Mouse (Mus musculus) hindbrain, postnatal 0 days (tissue): ENCODE measurements around the gene Tpm4. TPM values are rescaled to one million over a fixed set of nuclear protein-coding genes. Genes with fewer than 3 reads are reported as not detected.

ENCODE experiments used
- ATAC-seq: fragments of 200-750 bp; cut with Nextera tagmentation; 2 replicates; pipeline ENCODE4 v1.8.0; 2017; ENCODE audit warnings: mild to moderate bottlenecking, moderate TSS enrichment, moderate library complexity
- DNase-seq: peaks from one replicate; pipeline ENCODE4 v3.0.0-alpha.2; 2015; ENCODE audit warnings: low spot score
- H3K27ac ChIP-seq: fragments of 300-500 bp; sonication (generic); 2 replicates; pipeline ENCODE4 v1.5.1; 2014; ENCODE audit warnings: mild to moderate bottlenecking
- H3K27me3 ChIP-seq: fragments of 300-500 bp; sonication (generic); 2 replicates; pipeline ENCODE4 v1.6.1; 2014; ENCODE audit warnings: low read length, mixed read lengths; ENCODE audit not compliant: insufficient read depth
- H3K36me3 ChIP-seq: fragments of 300-500 bp; sonication (generic); 2 replicates; pipeline ENCODE4 v1.6.1; 2014; ENCODE audit warnings: low read length, mixed read lengths; ENCODE audit not compliant: insufficient read depth
- H3K4me1 ChIP-seq: fragments of 300-500 bp; sonication (generic); 2 replicates; pipeline ENCODE4 v1.6.1; 2014; ENCODE audit warnings: antibody characterized with exemption, low read length, mixed read lengths; ENCODE audit not compliant: insufficient read depth
- H3K4me2 ChIP-seq: fragments of 300-500 bp; sonication (generic); 2 replicates; pipeline ENCODE4 v1.6.1; 2014; ENCODE audit warnings: low read depth, mild to moderate bottlenecking, low read length, moderate library complexity, mixed read lengths
- H3K4me3 ChIP-seq: fragments of 300-500 bp; sonication (generic); 2 replicates; pipeline ENCODE4 v1.5.1; 2014; ENCODE audit warnings: low read length
- H3K9ac ChIP-seq: fragments of 300-500 bp; sonication (generic); replicated peaks from 2 replicates; pipeline ENCODE4 v1.6.1; 2014; ENCODE audit warnings: mild to moderate bottlenecking, low read length, moderate library complexity, mixed read lengths
- H3K9me3 ChIP-seq: fragments of 300-500 bp; sonication (generic); 2 replicates; pipeline ENCODE4 v1.6.1; 2016; ENCODE audit warnings: low read length, mixed read lengths
- CTCF ChIP-seq: IDR thresholded peaks from 2 replicates; pipeline ENCODE4 v1.5.1; 2016; ENCODE audit warnings: antibody characterized with exemption, control low read depth, low read depth
- WGBS: fragments of 180-500 bp; shearing (Covaris S2); extraction: QIAGEN DNeasy Blood & Tissue Kit; methylation state at CpG from one replicate; pipeline ENCODE4 v1.1.7; 2014; 5-methylcytosine and 5-hydroxymethylcytosine counted together
- polyA plus RNA-seq: library from polyadenylated mRNA; unstranded; fragments of >200 nt; fragmentation: Nextera tagmentation; extraction: Ambion mirVana; gene quantifications from 2 replicates; pipeline ENCODE4 v1.2.1, GENCODE M21; 2015
- total RNA-seq: library from RNA; depleted of rRNA; stranded (reverse); fragments of >200 nt; gene quantifications from 2 replicates; pipeline ENCODE4 v1.2.3, GENCODE M21; 2014

Tpm4 gene
- total and polyA plus RNA-seq, 2 experiments from 2014 or later, result 83.2 to 124 TPM

DNA sequence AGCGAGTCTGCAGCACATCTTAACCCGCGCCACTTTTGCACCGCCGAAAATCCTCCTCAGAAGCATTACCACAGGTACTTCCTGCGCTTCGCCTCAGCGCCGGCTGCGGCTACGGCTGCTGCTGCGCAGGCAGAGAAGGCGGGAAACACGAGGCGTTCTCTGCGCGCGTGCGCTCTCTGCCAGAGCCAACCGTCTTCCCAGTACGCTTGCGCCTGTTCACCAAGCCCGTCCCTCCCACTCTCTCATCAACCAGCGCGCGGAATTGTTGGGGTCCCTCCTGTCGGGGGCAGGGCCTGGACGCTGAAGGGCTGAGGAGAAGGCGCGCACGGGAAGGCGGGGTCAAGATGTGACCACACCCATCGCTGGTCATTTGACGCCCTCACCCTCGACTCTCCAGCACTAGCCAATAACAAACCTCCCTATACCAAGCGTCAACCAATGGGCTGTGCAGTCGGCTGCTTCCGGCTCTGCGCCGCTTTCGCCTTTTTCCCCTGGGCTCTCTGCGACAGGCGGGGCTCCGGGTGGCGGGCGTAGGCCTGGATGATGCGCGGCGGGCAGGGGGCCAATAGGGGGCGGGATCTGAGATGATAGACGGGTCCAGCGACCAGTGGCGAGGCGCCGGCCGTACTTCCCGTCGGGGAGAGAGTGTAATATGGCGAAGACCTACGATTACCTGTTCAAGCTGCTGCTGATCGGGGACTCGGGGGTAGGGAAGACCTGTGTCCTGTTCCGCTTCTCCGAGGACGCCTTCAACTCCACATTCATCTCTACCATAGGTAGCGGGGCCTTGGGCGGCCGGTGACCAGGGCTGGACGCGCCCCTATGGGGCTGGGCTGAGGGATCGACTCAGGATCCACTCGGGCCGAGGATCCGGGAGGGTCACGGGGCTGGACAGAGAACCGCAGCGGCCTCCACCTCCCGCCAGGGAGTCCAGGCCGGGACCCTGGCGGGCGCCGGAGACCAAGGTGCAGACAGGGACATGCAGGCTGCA, 26.2 kb downstream of the Tpm4 start, which contains the start of gene Rab8a:
TSS of gene Rab8a (plus strand) at position 494 of the 991 bp plus-strand sequence.
- no peaks in the 10 kb centered on the region for H3K9me3 ChIP-seq
- WGBS, result under 1% methylated on average over 82 of the region's 82 CpGs
- no peaks in the 10 kb centered on the region for H3K27me3 ChIP-seq
- H3K4me1 ChIP-seq, result peaks cover 13% of the 10 kb centered on the region
- H3K4me3 ChIP-seq, result peak within 1 kb of the TSS; percentile 97
- peak within 1 kb of the TSS; percentile 92 for H3K4me2 ChIP-seq
- DNase-seq (peak; percentile 100), ATAC-seq (peak; percentile 99)
- no peaks in the 10 kb centered on the region for H3K36me3 ChIP-seq
- peak within 1 kb of the TSS; percentile 92 for H3K27ac ChIP-seq
- no peak; the same call in 1 of the 2 replicates for TF ChIP-seq CTCF
- H3K9ac ChIP-seq, result peak within 1 kb of the TSS; percentile 98

GRCm38 (mm10) chr8:72162821-72163220, 28.0 kb downstream of the Tpm4 start:
- Histone ChIP-seq H3K4me1 (peaks cover 13% of the 10 kb centered on the region), H3K27ac (no peak overlapping the region), H3K36me3 (no peaks in the 10 kb centered on the region), H3K4me3 (no peak overlapping the region), H3K9ac (no peak overlapping the region), H3K4me2 (peak overlapping the region; percentile 92; the same call in 1 of the 2 replicates), H3K9me3 (no peaks in the 10 kb centered on the region), H3K27me3 (no peaks in the 10 kb centered on the region)
- ATAC-seq, result no peak
- no peak for TF ChIP-seq CTCF
- no peak for DNase-seq

DNA sequence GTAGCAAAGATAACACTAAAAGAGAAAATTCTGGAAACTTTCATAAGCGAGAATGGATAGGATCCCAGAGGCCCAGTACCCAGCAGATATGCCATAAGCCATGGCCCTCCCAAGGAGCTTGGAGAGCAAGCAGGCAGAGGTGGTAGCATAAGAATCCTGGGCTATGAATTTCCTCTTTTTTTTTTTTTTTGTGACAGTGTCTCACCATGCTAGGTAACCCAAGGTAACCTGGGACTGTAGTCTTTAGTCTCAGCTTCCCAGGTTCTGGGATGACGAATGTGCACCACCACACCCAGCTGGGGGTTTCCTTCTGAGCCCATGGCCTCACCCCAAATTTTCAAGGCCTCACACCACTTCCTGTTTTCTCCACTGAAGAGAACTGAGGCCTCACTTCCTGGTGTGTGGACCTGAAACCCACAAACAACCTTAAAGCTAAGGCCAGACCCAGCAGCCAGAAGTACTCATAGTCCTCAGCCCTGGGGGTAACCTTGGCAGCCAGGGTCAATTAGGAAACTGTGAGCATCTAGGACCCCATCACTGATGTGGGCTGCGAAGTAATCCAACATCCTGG, 34.4 kb downstream of the Tpm4 start:
- Histone ChIP-seq H3K27ac (no peak overlapping the region), H3K27me3 (no peaks in the 10 kb centered on the region), H3K4me3 (no peak overlapping the region), H3K9me3 (no peaks in the 10 kb centered on the region), H3K4me2 (no peak overlapping the region), H3K9ac (no peak overlapping the region), H3K4me1 (no peaks in the 10 kb centered on the region), H3K36me3 (peaks cover 54% of the 10 kb centered on the region)
- WGBS, result 85% methylated on average over 3 of the region's 3 CpGs
- ATAC-seq (no peak), DNase-seq (no peak)
- TF ChIP-seq CTCF, result no peak

DNA sequence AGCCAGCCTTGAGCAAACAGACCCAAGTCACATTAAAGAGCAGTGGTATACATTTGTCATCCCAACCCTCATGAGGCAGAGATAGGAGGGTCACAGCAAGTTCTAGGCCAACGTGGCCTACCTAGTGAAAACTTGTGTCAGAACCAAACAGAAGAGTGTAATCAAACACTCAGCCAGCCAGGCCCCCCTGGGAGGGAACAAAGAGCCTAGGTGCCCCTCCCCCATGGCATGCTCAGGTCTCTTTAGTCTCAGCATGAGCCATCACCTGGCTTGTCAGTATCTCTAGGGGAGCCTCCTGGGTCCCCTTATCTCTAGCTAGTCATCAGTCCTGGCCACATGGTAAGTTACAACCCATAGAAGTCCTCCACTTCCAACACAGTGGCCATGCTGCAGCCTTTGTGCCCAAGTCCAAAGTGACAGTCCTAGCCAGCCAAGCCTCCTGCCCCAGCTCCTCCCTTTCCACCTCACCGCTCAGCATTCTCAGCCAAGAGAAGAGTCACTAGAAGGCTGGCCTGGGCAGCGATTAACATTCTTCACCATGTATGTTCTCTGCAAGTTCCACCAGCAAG, 35.0 kb downstream of the Tpm4 start:
- Histone ChIP-seq H3K27ac (no peak overlapping the region), H3K9ac (no peak overlapping the region), H3K27me3 (no peaks in the 10 kb centered on the region), H3K4me2 (no peak overlapping the region), H3K9me3 (no peaks in the 10 kb centered on the region), H3K36me3 (peaks cover 56% of the 10 kb centered on the region), H3K4me3 (no peak overlapping the region), H3K4me1 (no peaks in the 10 kb centered on the region)
- DNase-seq (no peak), ATAC-seq (no peak)
- no peak for TF ChIP-seq CTCF
- WGBS, result 86% methylated on average over 3 of the region's 3 CpGs

DNA sequence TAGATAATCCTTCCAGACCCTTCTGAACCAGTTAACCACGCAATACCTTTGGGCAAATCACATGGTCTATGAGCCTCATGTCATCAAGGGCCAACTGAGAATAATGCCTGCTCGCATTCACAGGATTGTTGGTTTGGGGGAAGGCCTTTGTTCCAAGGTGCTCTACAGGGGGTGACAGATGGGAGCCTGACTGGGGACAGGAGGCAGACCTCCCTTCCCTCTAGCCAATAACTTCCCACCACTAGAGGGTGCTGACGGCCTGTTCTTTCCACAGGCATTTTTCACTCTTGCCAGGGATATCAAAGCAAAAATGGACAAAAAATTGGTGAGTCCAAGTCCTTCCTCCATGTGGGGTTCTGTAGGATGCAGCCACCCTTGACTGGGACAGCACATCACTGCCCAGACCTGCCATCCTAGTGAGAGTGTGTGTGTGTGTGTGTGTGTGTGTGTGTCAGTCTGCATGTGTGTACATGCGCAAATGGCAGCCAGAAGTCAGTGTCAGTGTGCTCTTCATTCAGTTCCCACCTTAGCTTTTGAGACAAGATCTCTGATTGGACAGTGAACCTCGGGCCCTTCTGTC, 42.7 kb downstream of the Tpm4 start:
- peak; percentile 89 for TF ChIP-seq CTCF
- Histone ChIP-seq H3K4me2 (no peak overlapping the region), H3K36me3 (peaks cover 65% of the 10 kb centered on the region), H3K27ac (peak overlapping the region; percentile 20; the same call in 1 of the 2 replicates), H3K4me3 (no peak overlapping the region), H3K4me1 (no peaks in the 10 kb centered on the region), H3K27me3 (no peaks in the 10 kb centered on the region), H3K9me3 (no peaks in the 10 kb centered on the region), H3K9ac (no peak overlapping the region)
- 52% methylated on average over 5 of the region's 5 CpGs for WGBS
- DNase-seq, result peak; percentile 81
- ATAC-seq, result peak; percentile 75

- 32% methylated on average over 2 of the region's 2 CpGs for WGBS
- no peaks in the 10 kb centered on the region for H3K9me3 ChIP-seq
These were observed 48.9 kb downstream of the Tpm4 start for GRCm38 (mm10) chr8:72183554-72184202.

More at GRCm38 (mm10) chr8:72183554-72184202, 48.9 kb downstream of the Tpm4 start:
- H3K27me3 ChIP-seq, result no peaks in the 10 kb centered on the region
- no peak for TF ChIP-seq CTCF
- H3K36me3 ChIP-seq, result peaks cover 18% of the 10 kb centered on the region; the same call in 1 of the 2 replicates
- H3K27ac ChIP-seq, result no peak overlapping the region
- no peaks in the 10 kb centered on the region for H3K4me1 ChIP-seq
- peak; percentile 45 for DNase-seq
- ATAC-seq, result peak; percentile 81
- no peak overlapping the region for H3K4me3 ChIP-seq
- no peak overlapping the region for H3K9ac ChIP-seq
- H3K4me2 ChIP-seq, result no peak overlapping the region
